Mouse (Mus musculus) adrenal gland, adult 2 months (tissue): Measurements from ENCODE around the gene Hyal1. TPM values are rescaled to one million over a fixed set of nuclear protein-coding genes. Genes with fewer than 3 reads are reported as not detected.

Source experiments
- DNase-seq: peaks from one replicate; pipeline ENCODE4 v3.0.0; 2021
- long read RNA-seq: library from polyadenylated mRNA; stranded (forward); transcript quantifications from one replicate; pipeline ENCODE4 v2.0.0, GENCODE M21; 2021
- polyA plus RNA-seq: library from polyadenylated mRNA; depleted of rRNA; stranded (reverse); fragments of >200 nt; gene quantifications from 2 replicates; pipeline ENCODE4 v1.2.3, GENCODE M21; 2012; rRNA removed
- total RNA-seq, 2 experiments: library from RNA; stranded (reverse); gene quantifications; 2 replicates each; pipeline ENCODE4 v1.2.3; 2021

Gene Hyal1
- total RNA-seq: 10 to 100 TPM; 13.7 to 15.2 TPM
- 6.3 and 7.0 TPM in 2 replicates for polyA plus RNA-seq
- long read RNA-seq, partial matches to known transcripts: 3 of 7 reads
- long read RNA-seq, other reads (novel, unspliced or antisense): 1 of 7 reads

GRCm38 (mm10) chr9:107576357-107577107 lies at the start of gene Hyal1:
Gene Hyal1 (plus strand): TSS chr9:107576927.
- DNase-seq: peak; percentile 92

GRCm38 (mm10) chr9:107533791-107534407 lies 42.8 kb upstream of the Hyal1 start, which contains the start of gene Tmem115:
Gene Tmem115 (plus strand): TSS chr9:107533945.
- DNase-seq: peak; percentile 97

GRCm38 (mm10) chr9:107534408-107535202 lies 42.1 kb upstream of the Hyal1 start:
- no peak for DNase-seq

- no peak for DNase-seq
These were observed 38.5 kb upstream of the Hyal1 start for GRCm38 (mm10) chr9:107538231-107538630.

- DNase-seq: no peak
These were observed 38.0 kb upstream of the Hyal1 start for GRCm38 (mm10) chr9:107538711-107539110.

GRCm38 (mm10) chr9:107539940-107540339 lies 36.8 kb upstream of the Hyal1 start:
- no peak for DNase-seq

DNA sequence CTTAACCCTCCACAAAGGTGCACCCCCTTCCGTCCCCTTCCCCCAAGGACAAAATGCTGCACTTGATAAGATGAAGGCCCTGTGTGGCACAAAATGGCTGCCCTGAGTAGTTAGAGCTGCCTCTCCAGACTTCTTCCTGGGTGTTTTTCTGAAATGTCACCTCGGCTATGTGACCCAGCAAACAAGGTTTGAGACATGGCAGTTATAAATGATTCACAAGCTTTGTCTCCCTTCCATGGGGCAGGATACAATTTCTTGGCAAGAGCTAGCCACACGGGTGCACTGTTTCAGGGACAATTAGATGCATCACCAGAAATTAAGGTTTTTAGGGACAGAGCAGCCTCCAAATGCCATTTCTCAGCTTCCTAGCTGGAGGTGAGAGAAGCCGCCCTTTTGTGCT lies 36.3 kb upstream of the Hyal1 start:
- no peak for DNase-seq

DNA sequence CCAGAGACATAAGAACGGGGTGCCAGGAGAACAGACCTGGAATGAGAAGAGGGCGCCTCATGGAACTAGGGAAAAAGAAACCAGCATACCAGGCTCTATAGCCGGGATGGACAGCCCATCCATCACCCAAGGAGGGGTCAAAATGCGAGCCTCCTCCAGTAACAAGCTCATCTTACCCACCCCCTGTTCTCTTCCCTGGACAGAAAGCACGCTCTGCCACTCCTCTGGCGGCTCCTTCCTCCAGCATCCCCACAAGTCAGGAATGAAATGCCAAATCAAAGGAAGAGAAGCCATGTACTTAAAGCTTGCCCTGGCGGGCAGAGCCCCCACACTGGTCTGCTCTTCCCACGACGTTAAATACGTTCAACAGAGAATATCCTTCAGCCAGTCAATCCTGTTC lies 35.7 kb upstream of the Hyal1 start:
- DNase-seq: no peak

GRCm38 (mm10) chr9:107541474-107542351 lies 35.0 kb upstream of the Hyal1 start, which contains the start of the genes Cyb561d2 and Nprl2:
Gene Cyb561d2 (minus strand): TSS chr9:107542193.
Gene Nprl2 (plus strand): TSS chr9:107542226.
- DNase-seq: peak; percentile 98

GRCm38 (mm10) chr9:107542352-107542686 lies 34.4 kb upstream of the Hyal1 start:
- no peak for DNase-seq

GRCm38 (mm10) chr9:107542721-107543120 lies 34.0 kb upstream of the Hyal1 start:
- DNase-seq: no peak

- no peak for DNase-seq
These were observed 33.4 kb upstream of the Hyal1 start for GRCm38 (mm10) chr9:107543299-107543698.

DNA sequence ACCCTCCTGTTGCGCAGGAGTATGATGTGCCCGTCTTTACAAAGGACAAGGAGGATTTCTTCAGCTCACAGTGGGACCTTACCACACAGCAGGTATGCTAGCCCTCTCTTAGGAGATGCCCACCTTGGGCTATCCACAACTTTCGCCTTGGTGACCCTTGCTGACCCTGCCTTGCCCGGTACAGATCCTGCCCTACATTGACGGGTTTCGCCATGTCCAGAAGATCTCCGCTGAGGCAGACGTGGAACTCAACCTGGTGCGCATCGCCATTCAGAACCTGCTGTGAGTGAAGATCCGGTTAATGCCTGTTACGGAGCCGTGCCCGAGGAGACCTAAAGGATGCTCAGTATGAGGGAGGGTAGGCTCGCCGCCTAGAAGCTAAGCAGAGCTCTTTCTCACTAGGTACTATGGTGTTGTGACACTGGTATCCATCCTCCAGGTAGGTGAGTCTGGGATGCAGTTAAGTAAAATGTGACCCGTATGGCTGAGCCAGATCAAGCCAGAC lies 32.5 kb upstream of the Hyal1 start:
- no peak for DNase-seq

DNA sequence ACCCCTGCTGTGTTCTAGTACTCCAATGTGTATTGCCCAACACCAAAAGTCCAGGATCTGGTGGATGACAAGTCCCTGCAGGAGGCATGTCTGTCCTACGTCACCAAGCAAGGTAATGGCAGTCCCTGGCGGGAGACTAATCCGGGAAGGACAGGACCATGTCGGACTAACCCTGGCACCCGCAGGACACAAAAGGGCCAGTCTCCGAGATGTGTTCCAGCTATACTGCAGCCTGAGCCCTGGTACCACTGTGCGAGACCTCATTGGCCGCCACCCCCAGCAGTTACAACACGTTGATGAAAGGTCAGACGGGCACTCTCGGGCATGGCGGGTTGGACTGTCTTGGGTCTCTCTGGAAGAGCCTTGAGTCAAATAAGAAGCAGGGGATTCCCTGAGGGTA lies 32.0 kb upstream of the Hyal1 start:
- DNase-seq: no peak

DNA sequence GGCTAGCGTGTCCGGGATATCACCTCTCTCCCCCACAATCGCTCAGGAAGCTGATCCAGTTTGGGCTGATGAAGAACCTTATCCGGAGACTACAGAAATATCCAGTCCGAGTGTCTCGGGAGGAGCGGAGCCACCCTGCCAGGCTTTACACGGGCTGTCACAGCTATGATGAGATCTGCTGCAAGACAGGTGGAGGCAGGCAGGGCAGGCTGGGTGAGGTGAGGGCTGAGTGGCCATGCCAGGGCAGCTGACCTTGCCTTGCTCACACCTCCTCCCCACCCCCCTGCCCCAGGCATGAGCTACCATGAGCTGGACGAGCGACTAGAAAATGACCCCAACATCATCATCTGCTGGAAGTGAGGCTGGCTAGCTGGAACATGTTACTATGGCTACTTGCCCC lies 31.5 kb upstream of the Hyal1 start:
- no peak for DNase-seq

DNA sequence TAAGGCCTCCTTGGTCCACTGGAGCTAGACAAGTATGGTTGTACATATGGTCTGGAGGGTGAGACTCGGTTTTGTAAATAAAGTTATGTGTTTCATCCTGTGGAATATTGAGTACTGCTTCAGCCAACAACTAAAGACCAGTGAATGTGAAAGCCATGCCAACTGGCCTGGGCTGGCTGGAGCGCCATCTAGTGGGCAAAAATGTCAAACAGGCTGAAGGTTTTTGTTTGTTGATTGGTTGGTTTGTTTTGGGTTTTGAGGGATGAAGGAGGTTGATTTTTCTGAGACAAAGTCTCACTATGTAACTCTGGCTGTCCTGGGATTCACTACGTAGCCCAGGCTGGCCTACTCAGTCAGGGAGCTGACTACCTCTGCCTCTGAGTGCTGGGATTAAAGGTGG lies 31.1 kb upstream of the Hyal1 start:
- DNase-seq: peak; percentile 70

- DNase-seq: peak; percentile 94
These were observed 29.7 kb upstream of the Hyal1 start, which contains the start of gene Zmynd10 for GRCm38 (mm10) chr9:107547026-107547425. Gene Zmynd10 (plus strand): TSS chr9:107547298.

- no peak for DNase-seq
These were observed 28.8 kb upstream of the Hyal1 start for GRCm38 (mm10) chr9:107547957-107548356.

DNA sequence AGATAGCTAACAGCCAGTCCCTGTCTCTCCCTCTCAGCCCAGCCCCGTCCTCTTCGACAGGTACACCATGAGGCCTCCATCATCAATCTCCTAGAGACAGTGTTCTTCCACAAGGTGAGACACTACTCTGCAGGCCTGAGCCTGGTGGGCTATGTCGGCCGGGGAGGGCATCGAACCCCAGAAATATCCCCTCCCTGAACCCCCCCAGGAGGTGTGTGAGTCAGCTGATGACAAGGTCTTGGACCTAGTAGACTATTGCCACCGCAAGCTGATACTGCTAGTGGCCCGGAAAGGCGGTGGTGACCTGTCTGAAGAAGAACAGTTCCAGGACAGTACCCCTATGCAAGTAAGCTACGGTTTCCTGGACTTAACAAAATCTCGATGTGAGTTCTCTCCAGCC lies 27.9 kb upstream of the Hyal1 start:
- no peak for DNase-seq

DNA sequence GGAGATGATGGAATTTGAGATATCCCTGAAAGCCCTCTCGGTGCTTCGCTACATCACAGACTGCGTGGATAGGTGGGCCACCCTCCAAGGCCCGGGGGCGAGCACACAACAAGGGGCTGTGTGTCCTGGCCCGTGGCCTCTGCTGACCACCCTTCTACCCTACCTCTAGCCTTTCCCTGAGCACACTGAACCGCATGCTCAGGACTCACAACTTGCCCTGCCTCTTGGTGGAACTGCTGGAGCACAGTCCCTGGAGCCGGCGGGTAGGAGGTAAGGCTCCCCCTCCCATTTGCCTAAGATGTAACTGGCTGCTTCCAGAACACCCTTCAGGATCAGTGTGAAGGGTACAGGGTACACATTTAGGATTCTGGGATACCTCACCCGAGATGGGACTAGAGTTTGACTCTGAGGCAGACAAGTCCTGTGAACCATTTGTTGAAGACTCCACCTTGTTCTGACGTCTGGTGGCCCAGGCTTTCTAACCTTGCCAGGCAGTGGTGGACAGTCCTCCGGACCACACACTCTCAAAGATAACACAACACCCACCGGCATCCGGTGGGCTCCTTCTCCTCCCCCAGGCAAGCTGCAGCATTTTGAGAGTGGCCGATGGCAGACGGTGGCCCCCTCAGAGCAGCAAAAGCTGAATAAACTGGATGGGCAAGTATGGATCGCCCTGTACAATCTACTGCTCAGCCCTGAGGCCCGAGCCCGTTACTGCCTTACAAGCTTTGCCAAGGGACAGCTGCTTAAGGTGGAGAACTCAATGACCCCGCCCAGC lies 27.2 kb upstream of the Hyal1 start:
- DNase-seq: no peak
